Mouse (Mus musculus) mature B cell (primary cell): ENCODE measurements around the gene Bpifa2.
"Not testable (repeated sequence)": the region's sequence is repeated elsewhere in the genome, so short reads cannot be mapped to it uniquely, and the experiment has no call there.

ENCODE experiments used
- in situ Hi-C: fragments of 300-500 bp; cut with MboI; formaldehyde crosslinking; loops from 2 replicates; pipeline ENCODE4 v1.14.3; 2019

Gene Bpifa2

GRCm38 (mm10) chr2:154007965-154008364, at the start of gene Bpifa2:
Gene Bpifa2 (plus strand): TSS chr2:154008265.
- in situ Hi-C loops: no loop called here

- in situ Hi-C loops: no loop called here
Measured at GRCm38 (mm10) chr2:153962821-153963331, 45.2 kb upstream of the Bpifa2 start.

GRCm38 (mm10) chr2:153963334-153963733, 44.7 kb upstream of the Bpifa2 start:
- in situ Hi-C loops: no loop called here

GRCm38 (mm10) chr2:153970221-153970620, 37.8 kb upstream of the Bpifa2 start:
- in situ Hi-C loops: no loop called here

GRCm38 (mm10) chr2:153974582-153974981, 33.5 kb upstream of the Bpifa2 start, which contains the start of gene Bpifa6:
Gene Bpifa6 (plus strand): TSS chr2:153974945.
- in situ Hi-C loops: no loop called here

GRCm38 (mm10) chr2:153995770-153996169, 12.3 kb upstream of the Bpifa2 start:
- in situ Hi-C loops: no loop called here

GRCm38 (mm10) chr2:154000501-154000900, 7.6 kb upstream of the Bpifa2 start:
- in situ Hi-C loops: no loop called here

GRCm38 (mm10) chr2:154001056-154001455, 7.0 kb upstream of the Bpifa2 start:
- in situ Hi-C loops: no loop called here

GRCm38 (mm10) chr2:154004456-154004855, 3.6 kb upstream of the Bpifa2 start:
- in situ Hi-C loops: no loop called here

- in situ Hi-C loops: no loop called here
Measured at GRCm38 (mm10) chr2:154005094-154005493, 3.0 kb upstream of the Bpifa2 start.

GRCm38 (mm10) chr2:154005734-154006133, 2.3 kb upstream of the Bpifa2 start:
- in situ Hi-C loops: no loop called here

- in situ Hi-C loops: no loop called here
Measured at GRCm38 (mm10) chr2:154006331-154006730, 1.7 kb upstream of the Bpifa2 start.

GRCm38 (mm10) chr2:154007381-154007780, 684 bp upstream of the Bpifa2 start:
- in situ Hi-C loops: no loop called here

- in situ Hi-C loops: no loop called here
Measured at GRCm38 (mm10) chr2:154017990-154018389, 9.9 kb downstream of the Bpifa2 start.

GRCm38 (mm10) chr2:154024676-154025075, 16.6 kb downstream of the Bpifa2 start:
- in situ Hi-C loops: not testable (repeated sequence)

GRCm38 (mm10) chr2:154038932-154039331, 30.9 kb downstream of the Bpifa2 start:
- in situ Hi-C loops: no loop called here

- in situ Hi-C loops: no loop called here
Measured at GRCm38 (mm10) chr2:154044743-154045142, 36.7 kb downstream of the Bpifa2 start.

- in situ Hi-C loops: no loop called here
Measured at GRCm38 (mm10) chr2:154058690-154059089, 50.6 kb downstream of the Bpifa2 start.
